Mouse (Mus musculus) gonadal fat pad, adult 2 months (tissue): ENCODE measurements around the gene Lrfn2. TPM values are rescaled to one million over a fixed set of nuclear protein-coding genes. Genes with fewer than 3 reads are reported as not detected.

ENCODE experiments used
- DNase-seq: peaks from one replicate; pipeline ENCODE4 v3.0.0-alpha.2; 2012; ENCODE audit warnings: low read depth
- polyA plus RNA-seq: library from polyadenylated mRNA; depleted of rRNA; stranded (reverse); fragments of >200 nt; gene quantifications from 2 replicates; pipeline ENCODE4 v1.2.3, GENCODE M21; 2012

Lrfn2 gene
- polyA plus RNA-seq, 1 experiment, result 0.11 TPM

DNA sequence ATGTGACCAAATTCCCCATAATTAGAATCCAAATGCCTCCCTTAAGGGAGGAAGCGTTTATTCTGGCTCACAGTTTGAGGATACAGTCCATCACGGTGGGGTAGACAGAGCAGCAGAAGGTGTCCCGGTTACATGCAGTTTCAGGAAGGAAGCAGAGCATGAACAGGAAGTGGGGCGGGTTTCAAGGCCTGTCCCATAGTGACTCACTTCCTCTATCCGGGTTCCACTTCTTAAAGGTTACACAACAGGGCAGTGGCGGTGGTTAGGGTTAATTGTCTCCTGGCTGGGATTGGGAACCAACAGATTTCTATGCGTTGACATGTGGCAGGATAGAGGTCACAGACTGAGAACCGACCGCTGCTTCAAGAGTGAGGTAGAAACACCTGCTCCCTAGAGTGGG lies 31.6 kb downstream of the Lrfn2 start:
- DNase-seq, result no peak

DNA sequence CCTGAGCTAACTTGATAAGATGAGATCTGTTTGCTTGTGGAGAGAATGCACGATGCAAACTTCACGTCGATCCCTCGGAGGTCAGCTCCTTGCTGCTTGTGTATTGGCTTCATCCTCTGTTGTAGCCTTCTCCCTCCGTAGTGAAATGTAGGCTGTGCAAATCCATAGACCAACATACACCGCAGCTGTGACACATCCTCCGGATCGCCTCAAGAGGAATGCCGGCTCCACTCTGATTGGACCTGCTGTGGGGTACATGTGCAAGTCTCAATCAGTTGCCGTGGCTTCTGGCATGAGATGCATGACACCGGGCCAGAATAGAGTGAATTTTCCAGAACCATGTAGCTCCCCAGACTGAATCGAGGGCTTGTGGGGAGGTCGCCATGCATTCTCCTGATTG lies 36.1 kb downstream of the Lrfn2 start:
- no peak for DNase-seq

DNA sequence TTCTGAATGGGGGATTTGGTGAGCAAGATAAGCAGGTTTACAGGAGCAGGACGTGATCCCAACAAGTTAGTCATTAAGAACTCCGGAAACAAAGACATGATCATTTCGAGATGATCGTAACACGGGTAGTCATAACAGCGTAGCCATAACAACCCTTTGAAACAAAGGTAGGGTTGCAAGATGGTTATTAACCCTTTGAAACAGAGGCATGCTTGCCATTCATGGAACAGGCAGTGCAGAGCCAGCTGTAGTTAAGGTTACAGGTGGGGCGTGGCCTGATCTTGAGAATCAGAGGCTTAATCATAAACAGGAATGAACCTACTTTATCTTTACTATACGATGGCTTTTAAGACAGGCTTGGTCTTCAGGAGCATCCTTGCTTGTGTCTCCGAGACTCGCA lies 39.1 kb downstream of the Lrfn2 start:
- no peak for DNase-seq

DNA sequence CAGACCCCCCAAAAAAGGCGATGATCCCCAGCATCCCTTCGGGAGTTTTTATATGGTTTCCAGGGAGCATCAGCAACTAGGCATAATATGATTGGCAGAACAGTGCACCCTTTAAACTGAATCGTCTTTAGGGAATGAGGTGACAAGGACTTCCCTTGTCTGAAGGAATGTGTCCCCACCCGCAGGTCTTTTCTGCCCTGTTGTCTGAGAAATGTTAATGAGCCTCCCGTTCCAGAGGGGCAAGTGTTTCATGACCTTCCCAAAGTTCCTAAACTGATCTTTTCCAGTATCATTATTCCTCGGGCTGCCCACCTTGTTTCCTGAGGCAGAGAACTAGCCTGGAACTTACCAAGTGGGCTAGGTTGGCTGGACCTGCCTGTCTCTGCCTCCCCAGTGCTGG lies 40.7 kb downstream of the Lrfn2 start:
- no peak for DNase-seq

DNA sequence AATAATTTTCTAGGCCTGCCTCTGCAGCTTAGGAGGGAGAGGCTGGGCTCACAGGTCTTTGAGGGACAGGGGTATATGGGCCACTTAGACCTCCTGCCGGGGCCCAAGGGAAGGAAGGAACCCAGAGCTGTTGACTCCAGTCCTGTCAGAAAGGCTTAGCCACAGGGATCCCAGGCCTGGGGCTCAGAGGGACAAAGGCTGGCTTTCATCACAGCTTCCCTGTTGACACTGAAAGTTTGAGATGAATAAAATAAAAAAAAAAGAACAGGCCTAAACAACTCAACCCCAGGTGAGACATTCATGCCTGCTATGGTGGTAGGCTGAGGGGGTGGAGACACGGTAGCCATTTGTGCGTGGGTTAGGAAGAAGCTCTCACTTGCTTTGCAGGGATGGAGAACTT lies 41.2 kb downstream of the Lrfn2 start:
- DNase-seq, result no peak

DNA sequence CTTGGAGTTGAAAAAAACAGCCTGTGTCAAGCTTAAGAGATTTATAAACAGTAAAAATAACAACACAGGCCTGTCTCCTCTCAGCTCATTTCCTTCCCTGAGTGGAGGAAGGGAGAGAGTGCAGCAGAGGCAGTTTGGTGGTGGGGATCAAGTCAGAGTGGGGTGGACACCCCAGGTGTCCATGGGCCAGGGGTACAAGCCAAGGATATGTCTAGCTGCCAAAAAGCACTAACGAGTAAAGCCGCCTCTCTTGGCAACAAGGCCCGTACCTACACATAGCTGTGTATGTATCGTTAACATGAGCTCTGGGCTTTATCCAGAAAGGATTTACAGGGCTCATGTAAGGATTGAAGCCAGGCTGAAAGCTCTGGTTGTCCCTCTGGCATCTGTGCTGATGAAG lies 42.9 kb downstream of the Lrfn2 start:
- no peak for DNase-seq

DNA sequence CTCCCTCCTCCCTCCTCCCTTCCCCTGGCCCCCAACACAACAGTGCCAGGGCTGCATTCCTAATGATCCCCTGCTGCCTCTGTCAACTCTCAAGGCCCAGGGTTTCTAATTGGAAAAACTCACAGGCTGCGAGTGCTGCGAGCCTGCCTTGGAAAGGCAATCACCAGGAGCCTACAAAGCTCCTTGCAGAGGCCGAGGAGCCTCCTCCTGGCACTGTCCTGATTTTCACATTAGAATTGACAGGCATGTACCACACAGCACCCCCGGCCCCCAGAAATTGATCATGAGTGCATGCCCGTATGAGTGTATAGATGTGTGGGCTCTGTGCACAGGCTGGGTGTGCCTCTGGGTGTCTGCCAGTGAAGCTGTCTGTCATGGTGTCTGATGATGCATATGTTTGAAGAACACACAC lies 44.4 kb downstream of the Lrfn2 start:
- DNase-seq, result no peak

DNA sequence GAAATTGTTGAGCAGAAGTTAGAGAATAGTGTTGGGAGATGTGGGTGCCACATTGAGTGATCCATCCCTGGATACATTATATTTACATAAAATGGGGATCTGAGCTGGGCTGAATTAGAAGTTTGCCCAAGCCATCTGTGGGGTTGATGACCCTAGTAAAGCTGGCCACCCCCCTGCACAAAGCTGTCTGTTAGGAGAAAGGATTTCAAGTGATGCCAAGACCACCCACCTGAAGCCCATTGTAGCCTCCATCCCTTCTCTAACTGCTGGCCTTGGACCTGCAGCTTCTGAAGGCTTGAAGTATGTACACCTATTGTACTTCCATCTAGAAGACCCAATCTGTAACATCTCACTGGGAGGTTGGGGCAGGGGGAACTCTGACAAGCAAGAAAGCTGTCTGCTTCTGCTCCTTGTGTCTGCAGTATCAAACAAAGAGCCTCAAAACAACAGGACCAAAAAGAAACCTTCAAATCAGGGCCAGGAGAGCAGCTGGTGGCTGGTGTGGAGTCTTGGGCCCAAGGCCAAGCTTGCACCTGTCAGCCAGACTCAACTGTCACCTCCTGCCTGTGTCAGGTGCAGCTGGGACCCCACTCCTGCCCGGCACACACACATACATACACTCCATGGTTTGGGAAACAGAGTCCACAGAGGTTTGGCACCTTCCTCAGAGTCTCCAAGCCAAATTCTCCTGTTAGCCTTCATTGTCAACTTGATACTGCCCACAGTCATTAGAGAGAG lies 63.2 kb downstream of the Lrfn2 start:
- no peak for DNase-seq

DNA sequence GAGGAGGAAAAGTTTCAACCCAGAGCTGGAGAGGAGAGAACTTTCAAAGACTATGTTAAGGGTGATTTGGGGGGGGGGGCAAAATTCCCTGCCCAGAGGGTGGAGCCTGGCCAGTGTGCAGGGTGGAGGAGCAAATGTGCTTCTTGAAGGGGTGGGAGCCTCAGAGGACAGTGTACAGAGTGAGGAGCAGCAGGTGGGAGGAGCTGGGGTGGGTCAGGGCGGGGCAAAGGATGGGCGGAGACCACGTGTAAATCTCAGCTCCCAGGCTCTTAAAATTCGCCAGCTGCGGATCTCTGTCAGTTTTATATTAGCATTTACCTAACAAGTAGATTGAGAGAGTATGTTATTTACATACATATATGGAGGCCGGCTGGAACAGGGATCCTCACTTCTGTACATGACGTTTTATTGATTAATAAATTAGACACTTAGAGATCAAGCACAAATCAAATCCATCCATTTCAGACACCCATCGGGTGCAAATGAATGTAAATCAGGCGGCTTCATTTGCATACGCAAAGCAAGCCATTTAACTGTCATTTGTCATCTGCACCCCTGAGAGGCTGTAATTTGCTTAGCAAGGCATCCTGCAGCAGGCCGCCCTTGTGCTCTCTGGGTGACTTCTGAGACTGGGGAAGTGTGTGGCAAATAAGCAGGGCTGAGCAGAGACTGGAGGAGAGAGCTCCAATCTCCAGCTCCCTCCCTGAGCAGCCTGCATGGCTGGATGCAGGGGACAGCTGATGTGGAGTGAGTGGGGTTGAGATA lies 67.5 kb downstream of the Lrfn2 start:
- no peak for DNase-seq

DNA sequence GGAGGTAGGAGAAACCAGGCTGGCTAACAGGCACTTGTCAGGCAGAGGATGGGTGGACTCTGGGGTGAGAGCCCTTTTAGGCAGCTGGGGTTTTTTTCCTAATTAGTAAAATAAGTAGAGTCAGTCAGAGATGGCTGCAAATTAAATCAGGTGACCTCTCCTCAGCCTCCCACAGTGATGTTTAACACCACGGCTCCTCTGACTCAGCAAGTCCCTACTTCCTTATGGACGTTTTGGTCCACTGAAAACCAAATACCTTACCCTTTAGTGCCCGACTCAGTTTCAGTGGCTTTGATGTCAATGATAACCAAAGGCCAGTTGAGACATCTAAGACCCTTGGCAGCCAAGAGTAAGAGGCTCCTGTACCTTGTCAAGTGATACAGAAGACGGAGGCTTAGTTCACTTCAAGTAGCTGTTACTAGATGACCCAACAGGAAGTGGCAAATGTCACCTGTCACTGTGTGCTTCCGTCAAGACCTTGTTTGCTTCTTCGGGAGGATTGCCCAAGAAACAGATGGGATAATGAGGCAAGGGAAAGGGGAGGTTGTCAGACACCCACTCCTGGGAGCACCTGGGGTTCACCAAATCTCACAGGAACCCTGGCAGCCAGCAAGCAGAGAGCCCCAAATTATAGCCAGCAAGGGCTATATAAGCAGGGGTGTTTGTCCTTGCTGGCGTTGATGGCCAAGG lies 77.3 kb downstream of the Lrfn2 start:
- DNase-seq, result no peak

DNA sequence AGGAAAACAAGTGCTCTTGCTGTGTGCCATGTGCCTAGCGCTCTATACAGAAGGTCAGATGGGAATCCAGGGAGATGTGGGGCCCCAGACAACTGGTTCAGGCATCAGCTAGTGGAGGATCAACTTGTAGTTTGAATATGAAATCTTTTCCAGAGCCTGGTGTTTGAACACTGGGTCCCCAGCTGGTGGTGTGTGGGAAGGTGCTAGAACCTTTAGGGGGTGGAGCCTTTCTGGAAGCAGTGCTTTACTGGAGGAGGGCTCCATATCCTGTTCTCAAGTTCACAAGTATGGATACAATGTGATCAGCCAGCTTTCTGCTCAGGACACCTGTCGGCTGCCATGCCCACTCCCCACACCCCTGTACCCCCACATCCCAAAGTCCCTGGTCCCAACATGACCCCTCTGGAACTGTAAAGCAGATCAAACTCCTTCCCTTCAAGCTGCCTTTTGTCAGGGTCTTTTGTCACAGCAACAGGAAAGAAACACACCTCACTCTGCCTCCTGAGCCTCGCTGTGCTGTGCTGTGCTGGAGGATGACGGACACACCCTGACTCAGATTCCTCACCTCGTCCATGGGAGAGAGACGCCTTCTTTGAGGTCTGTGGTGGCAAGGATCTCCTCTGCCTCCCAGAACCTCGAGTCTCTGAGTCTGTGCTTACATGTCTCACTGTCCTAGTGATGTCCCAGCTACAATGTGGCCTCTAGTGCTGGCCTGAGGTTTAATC lies 81.9 kb downstream of the Lrfn2 start:
- no peak for DNase-seq

DNA sequence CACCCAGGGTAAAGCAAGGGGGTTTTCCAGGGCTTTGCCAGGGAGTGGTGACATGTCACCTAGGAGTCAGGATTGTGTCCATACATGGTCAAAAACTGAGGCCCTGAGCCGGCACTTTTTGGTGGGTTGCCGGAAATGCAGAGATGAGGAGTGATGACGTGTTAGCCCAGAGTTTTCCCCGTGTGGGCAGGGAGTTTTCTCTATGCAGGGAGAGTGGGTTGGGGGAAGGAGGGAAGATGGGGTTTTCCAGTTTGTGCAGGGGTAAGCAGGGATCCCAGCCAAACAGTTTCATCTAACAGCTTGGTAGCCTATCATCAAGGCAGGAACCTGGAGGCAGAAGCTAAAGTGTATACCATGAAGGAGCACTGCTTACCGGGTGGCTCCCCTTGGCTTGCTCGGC lies 83.2 kb downstream of the Lrfn2 start:
- DNase-seq, result no peak

DNA sequence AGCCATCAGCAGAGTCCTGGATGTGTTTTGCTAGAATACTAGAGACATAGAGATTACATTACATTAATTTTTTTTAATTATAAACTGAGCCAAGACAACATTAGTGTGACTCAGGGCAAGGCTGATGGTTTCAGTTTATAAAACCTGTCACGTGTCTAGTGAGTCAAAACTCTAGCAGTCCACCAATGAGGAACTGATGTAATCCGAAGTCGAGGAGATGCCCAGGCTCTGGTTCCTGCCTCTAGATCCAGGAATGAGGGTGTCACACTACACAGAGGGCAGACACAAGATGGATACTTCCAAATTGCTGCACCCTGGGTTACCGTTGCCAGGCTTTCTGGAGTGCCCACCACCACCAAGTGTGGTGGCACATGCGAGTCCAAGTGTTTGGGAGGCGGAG lies 84.0 kb downstream of the Lrfn2 start:
- DNase-seq, result no peak

DNA sequence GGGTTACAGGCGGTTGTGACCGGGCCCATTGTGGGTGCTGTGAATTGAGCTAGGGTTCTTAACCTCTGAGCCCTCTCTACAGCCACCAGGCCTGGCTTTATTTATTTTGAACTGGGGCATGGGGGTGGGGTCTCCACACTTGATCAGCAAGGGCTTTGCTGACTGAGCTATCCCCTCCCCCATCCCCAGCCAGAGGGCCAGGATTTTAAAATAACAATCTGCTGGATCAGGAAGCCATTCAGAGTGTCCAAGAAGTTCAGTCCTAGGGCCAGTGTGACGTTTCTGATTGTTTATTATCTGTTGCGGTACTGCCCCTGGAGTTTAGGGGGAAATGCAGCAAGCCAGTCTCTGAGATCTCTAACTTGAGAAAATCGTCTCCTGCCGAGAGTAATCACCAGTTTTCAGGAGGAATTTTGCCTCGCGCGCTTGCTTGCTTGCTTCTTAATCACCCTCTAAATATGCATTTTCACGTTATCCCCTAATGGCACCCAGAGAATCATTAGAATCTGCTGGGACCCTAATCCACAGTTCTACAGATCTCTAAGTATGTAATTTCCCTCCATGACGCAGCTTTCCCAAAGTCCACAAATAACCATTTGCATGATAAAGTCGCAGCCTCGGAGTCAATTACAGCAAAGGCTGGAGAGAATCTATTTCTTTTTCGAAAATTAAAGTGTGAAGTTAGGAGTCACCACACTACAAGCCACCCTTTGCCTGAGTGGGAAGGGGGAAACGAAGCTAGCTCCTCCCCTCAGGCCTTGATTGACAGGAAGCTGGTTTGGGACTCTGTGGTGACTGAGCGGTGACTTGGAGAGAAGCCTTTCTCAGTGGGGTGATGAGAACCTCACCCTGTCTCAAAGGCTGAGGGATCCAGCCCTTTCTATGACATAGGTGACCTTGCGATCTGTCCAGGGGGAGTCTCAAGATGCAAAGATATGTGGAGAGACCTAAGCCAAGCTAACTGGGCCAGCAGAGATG lies 85.5 kb downstream of the Lrfn2 start:
- DNase-seq, result no peak

DNA sequence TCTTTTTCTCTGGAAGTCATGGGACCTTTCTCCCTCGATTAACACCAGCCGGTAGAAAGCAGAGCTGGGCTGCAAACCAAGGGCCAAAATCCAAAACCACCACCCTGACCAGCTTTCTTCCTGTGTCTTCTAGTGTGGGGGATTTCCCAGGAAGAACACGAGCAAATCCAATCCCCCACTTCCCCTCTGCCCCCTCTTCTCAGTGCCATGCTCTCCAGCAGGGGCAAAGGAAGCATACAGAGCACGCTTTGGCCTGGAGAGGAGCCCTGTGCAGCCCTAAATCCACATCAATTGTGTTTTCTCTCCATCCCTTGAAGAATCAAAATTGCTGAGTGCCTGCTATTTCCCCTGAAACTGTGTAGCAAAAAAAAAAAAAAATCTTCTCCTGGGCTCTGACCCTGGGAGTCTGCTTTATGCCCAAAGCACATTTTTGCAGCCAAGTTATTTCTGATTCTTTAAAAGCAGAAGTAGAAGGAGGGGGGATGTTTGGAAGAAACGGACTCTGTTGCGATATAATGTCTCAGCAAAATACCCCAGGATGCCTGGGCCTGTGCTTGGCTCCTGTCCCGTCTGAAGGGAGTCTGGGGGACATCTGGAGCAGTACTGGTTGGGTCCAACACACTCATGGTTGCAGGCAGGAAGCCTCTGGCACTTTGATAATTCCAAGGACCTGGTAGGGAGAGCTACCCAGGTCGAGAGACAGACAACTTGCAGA lies 86.8 kb downstream of the Lrfn2 start:
- DNase-seq, result no peak

DNA sequence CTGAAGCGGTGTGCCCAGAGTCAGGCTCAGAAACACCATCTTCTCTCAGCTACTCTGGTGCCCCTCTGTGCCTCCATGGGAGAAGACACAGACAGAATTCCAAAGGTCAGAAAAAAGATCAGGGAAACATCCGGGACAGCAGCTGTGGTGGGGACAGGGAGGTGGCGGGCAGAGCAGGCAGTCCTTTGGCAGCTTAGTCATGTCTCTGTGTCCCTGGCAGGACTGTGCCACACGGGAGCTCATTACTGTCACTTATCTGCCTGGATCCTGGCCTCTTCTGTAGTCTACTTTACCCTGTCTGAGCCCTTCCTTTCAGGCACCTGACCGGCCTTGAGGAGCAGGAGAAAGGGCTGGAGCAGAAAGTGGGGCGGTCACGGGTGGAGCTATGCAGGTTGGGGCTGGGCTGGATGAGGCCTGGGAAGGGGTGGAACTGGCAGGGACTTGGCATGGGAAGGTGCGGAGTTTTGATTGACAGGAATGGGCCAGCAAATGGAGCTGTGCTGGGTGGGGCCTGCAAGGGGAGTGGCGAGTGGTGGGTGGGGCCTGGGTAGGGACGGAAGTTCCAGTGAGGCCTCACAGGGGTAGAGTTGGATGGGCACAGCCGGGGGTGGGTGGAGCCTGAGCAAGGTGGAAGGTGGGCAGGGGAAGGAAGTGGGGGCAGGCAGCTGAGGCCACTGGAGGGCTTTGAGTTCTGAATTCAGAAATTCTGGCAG lies 97.5 kb downstream of the Lrfn2 start:
- DNase-seq, result no peak

DNA sequence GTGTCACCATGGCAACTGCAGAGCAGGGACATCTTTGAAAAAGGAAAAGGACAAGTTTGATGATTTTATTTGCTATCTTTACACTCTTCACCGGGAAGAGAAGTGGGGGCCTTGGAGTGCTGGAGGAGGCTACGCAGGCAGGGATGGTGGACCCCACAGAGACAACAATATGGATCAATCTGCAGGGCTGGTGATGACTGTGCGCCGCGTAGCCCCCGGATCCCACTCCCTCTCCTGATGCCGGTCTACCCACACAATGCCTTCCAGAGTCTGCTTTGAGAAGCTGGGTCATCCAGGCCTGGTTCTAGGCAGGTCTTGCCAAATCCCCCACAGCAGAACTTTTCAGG lies 98.1 kb downstream of the Lrfn2 start:
- DNase-seq, result no peak

DNA sequence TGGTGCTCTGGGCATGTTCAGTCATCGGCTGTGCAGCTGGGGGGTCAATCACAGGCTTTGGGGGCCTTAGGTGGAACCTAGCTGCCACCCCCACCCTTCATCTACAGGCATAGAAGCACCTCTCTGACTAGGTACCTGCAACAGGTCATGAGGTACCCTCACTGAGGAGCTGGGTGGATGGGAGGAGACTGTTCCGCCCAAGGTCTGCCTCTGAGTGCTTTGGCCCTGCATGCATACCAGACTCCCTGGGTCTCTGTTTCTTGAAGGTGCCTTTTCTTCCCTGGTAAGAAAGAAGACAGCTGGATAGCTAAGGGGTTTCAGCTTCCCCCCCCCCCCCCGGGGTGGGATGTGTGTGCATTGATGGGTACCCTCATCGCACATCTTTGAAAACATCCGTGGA lies 98.7 kb downstream of the Lrfn2 start:
- no peak for DNase-seq

DNA sequence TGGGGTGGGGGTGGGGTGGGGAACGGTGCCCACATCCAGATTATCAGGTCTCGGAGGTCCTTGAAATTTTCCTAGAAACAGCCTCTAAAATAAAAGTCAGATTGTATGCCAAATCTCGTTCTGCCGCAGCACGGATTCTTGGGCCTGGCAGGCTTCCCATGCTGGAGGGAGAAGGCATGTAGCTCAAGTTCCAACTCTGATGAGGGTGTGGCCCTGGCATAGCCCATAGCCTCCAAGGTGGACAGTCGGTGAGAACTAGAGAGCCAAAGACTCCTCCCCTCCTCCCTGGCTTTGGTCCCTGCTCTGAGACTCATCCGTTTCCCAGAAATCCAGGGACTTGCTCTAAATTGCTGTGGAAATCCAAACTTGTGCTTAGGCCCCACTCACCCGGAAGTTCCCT lies 99.6 kb downstream of the Lrfn2 start:
- no peak for DNase-seq

DNA sequence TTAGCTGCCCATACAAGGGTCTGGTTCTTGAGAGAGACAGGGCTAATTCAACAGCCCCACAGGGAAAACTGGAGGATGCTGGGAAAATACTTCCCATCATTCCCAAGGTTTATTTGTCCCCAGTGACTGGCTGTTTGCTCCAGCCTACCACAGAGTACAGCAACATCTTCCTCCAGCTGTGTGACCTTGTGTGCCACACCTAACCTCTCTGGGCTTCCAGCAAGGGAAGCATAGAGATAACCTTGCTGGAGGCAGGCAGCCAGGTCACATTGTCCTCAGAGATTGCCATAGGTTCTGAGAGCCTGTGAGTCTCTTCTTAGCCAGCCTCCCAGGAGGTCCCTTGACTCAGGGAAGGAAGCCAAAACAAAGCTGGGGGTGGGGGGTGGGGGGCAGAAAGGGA lies 101.1 kb downstream of the Lrfn2 start:
- DNase-seq, result no peak
